Mouse (Mus musculus) heart, adult 9 months (tissue): ENCODE results near the gene Rsc1a1.

Experiments
- DNase-seq, 2 experiments: peaks; one replicate each; pipeline ENCODE4 v3.0.0; 2022; ENCODE audit warnings: low spot score in 2 of 2

Gene Rsc1a1

DNA sequence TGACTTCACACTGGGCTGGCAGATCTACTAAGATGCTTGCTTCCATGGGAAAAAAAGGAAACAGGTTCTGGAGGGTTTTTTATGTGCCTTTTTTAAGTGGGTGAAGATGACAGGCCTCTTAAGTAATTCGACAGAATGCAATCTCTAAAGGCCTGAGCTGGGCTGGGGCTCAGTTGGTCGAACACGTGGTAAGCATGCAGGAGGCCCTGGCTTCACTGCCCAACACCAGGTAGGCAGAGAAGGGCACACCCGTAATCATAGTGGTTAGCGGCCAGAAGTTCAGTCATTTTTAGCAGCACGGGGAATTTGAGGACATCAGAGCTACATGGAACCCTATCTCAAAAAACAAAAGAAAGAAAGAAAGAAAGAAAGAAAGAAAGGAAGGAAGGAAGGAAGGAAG, 30.9 kb downstream of the Rsc1a1 start:
- peak in 1 of 2 experiments; percentile 28 for DNase-seq

DNA sequence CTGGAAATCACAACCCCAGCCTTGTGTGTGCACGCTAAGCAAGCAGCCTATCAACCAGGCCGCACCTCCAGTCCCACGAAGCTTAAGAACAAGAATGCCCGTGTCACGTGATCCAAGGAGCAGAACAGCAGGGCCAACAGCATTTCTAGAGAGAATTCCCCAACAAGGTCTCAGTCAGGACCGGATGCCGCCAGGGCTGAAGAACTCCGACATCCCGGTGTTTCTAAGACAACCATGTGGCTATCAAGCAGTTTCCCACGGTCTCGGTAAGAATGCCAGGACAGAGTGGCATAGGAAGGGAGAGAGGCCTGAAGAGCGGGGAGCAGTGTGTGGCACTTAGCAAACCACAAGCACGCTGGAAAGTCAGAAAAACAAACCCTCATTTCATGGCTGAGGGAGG, 31.6 kb downstream of the Rsc1a1 start:
- DNase-seq: no peak

DNA sequence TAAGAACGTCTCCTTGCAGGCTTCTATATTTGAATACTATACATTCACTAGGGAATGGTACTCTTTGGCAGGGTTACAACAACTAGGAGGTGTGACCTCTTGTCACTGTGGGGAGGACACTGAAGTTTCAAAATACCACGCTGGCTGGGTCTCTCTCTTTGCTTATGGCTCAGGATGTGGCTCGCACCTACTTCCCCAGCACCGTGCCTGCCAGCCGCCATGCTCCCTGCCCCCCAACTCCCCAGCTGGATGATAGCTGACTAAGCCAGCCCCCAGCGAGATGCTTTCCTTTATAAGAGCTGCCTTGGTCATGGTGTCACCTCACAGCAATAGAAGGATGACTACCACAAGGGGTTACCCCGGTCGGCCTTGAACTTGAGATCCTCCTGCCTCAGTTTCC, 32.4 kb downstream of the Rsc1a1 start:
- DNase-seq: no peak

DNA sequence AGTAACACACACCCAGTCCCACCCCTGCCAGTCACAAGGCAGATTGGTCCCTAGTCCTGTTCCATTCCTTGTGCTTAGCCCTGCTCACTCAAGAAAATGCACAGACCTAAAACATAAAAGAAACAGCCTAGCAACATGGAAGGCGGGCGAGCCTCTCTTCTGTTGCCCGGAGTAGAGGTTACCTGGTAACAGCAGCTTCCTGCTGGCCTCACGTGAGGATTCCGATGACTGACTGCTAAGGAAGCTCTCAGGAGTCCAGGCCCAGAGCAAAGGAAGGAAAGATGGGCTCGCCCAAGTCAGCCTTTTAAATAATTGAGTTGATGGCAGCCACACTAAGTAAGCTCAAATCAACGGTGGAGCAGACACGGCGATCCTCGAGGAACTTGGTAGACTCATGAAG, 33.5 kb downstream of the Rsc1a1 start:
- DNase-seq: no peak

DNA sequence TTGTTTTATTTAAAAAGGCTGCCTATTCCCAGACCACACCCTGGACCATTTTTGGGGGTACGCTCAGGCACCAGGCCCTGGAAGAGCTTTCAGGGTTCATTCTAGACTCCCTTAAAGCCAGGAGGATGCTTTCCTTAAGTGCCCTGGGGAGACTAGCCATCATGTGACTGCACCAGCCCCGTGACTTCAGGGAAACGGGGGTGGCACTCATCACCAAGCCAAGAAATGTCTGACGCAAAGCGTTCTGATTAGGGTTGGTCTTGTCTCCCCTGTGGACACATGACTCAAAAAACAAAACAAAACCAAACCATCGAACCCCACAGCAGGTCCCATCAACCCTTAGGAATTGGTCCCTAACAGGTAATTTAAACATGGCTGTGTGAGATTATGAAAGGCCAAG, 34.1 kb downstream of the Rsc1a1 start:
- peak in 1 of 2 experiments; percentile 53 for DNase-seq

DNA sequence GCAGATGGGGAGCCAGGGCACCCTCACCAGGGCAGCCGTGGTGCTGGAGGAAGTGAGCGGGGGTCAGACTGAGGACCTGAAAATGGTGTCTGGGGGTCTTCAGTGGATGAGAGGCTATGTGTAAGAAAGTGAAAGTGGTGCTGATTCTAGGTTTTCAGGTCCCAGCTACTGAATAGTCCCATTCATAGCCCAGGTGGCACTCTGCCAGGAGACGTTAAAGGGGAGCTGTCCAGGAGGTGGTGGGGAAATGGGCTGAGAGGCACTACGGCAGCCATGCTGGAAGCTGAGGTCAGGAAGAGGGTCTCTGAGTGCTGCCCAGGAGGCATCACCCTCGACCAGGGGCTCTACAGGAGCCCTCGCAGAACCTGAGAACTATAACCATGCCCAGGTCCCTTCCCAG, 36.2 kb downstream of the Rsc1a1 start:
- no peak for DNase-seq

DNA sequence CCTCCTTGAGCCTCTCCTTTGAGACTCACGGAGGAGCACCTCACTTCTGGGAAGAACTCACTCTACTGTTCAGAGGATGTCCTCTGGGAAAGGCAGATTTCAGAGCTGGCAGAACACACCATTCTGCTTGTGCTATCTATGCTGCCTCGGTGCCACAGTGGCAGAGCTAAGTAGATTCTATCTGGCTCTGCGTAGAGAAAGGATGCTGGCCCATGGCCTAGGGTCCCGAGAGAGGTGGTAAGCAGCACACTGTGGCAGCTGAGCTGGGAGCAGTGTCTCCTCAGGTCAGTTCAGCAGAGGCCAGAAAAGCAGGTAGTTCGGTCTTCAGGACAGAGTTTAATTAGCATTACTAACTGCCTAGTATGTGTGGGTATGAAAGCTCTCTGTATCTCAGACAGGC, 37.1 kb downstream of the Rsc1a1 start:
- DNase-seq: peak; percentile 70 to 71

DNA sequence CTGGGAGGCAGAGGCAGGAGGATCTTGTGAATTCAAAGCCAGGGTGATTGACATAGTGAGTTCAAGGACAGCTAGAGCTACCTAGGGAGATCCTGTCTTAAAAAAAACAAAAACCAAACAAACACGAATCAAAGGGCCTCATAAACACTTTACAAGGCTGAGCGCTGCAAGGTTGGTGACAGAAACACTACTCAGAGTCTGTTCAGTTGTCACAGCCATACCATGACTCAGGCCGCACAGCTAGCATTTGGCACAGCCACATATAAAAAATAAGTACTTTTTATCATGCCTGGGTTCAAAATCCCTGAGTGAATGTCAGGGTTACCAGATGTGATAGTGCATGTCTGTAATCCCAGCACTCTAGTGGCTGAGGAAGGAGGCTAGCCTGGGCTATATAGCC, 38.2 kb downstream of the Rsc1a1 start:
- no peak for DNase-seq

DNA sequence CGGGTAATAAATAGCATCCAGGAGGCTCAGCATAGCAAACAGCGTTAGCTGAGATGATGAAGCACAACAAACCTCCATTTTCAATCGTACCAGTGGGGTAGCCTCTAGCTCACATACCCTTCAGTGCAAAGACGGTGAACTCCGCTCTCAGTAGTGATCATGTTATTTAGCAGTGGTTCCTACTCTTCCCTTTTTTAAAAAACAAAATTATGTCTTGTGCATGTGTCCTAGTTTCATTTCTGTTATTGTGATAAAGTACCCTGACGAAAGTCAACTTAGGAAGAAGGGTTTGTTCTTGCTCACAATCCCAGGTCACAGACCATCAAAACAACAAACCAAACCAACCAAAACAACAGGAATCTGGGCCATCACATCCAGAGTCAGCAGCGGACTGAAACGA, 39.4 kb downstream of the Rsc1a1 start:
- no peak for DNase-seq

DNA sequence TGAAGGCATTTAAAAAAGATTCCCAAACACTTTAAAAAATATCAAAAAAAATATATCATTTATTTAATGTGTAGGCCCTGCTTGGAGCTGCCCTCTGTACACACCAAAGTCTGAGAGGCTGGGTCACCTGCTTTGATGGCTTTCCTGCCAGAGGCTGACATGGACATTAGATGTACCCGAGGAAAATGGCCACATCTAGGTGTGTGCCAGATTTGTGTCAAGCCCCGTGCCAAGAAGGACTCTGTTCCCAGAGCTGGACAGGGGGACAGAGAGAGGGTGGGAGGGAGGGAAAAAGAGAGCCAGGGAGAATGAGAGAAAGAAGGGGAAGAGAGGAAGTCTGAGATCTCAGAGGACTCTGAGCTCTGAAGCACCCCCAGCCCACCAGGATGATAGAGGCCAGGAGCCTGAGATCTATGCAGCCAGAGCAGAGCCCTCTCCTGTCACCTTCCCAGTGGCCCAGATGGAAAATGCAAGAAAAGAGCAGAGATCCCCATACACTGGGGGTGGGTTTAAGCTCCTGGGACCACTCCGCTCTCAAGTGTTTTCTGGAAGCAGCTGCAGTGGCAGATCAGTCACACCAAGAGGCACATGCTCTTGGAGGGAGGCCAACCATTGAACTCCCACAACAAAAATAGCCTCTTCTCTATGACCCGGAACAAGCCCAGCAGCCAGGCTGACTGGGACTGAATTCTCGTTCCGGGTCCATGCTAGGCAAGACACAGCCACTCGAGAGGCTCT, 42.1 kb downstream of the Rsc1a1 start:
- DNase-seq: peak; percentile 88 to 89

DNA sequence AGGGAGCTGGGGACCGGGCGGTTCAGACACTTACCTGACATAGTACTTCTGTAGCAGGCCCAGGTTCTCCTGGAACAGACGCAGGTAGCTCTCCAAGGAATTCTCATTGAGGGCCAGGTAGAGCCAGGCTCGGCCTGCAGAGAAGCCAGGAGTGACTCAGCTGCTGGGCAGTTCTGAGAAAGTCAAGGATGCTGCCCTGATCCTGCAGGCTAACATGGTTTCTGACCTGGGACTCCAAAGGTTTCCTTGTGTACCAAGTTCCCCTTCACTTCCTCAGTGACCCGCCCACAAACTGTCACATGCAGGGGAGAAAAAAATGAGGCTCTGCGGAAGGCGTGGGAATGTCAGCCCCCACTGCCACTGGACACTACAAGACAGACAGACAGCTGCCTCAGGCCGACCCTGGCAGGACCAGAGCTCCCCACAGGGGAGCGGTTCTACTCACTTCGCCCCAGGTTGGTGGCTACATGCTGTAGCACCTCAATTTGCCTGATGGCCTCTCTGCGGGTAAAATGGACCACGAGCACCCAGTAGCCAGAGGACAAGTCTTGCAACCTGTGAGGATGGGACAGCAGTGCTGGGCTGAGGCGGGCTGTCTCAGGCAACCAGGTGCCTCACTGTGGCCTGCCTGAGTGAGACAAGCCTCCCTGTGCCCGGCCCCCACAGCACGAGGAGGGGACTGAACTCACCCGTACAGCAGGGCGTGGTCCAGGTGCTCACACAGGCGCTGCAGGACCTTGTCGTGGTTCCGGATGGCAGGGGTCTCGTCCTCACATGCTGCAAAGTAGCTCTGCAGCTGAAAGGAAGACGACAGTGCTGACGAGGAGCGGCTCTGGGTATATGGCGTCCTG, 43.2 kb downstream of the Rsc1a1 start:
- no peak for DNase-seq

DNA sequence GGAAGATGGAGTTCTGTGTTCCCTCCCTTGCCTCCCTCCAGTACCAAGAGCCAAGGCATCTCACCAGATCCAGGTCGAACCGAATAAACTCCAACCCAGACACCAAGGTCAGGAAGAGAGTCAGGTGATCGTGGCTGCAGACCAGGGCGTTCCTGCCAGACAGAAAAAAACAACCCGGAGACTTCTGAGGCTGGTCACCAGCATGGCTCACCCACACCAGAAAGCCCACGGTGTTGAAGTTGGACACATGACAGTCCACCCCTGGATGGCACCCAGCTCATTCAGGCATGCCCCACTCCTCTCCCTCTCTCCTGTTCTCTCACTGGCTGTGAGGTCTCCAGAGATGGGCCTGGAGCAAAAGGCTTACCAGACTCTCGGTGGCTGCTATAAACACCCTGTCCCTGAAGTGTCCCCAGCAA, 44.0 kb downstream of the Rsc1a1 start:
- peak; percentile 72 to 78 for DNase-seq

DNA sequence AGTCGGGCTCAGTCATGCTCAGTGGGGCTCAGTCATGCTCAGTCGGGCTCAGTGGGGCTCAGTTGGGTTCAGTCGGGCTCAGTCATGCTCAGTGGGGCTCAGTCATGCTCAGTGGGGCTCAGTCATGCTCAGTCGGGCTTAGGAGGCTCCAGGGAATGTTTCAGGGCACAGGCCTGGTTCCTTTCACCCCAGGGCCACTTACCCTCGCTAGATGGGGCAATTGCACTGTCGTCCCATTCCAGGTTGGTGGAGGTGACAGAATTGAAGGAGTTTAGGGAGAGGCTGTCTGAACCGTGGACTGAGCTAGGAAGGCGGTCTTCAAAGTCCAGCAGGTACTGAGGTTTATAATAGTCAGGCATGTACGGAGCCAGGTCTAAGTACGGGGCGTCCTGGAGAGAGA, 45.9 kb downstream of the Rsc1a1 start:
- no peak for DNase-seq

DNA sequence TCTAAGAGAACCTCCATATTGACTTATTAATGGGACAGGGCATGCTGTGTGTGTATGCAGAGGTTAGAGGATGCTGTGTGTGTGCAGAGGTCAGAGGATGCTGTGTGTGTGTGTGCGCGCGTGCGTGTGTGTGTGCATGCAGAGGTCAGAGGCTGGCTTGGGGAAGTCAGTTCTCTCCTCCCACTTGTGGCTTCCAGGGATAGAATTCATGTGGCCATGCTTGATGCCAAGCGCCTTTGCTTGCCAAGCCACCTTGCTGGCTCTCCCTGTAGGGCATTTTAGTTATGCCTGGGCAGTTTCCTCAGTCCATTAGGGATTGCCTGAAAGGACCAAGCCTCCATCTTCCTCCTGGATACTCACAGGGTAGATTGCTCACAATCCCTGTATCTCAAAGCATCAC, 48.7 kb downstream of the Rsc1a1 start:
- DNase-seq: peak; percentile 56 to 67

DNA sequence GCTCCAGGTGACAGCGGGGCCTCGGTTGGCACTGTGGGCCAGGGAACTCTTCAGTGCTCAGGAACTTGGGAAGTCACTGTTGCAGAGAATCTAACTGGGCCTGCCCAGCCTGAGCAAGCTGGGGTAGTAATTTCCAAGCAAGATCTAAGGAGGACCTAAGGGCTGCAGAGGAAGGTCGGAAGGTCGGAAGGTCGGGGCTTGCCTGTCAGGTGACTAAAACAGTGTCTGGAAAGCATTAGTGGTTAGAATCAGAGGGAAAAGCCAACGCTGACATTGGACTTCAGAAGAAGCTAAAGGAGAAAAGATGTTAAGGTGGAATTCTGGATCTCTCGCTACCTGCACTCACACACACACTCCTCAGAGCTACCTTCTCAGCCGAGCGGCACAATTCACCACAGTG, 49.4 kb downstream of the Rsc1a1 start:
- no peak for DNase-seq
